Mouse (Mus musculus) spleen, adult 2 months (tissue): ENCODE measurements around the gene Heatr5b.

Experiments
- CTCF ChIP-seq: fragments of 200-500 bp; IDR thresholded peaks from 2 replicates; pipeline ENCODE4 v1.5.1; 2011; ENCODE audit warnings: mild to moderate bottlenecking, inconsistent platforms; ENCODE audit not compliant: insufficient read depth, insufficient read length, insufficient replicate concordance; ENCODE audit errors: extremely low read depth
- POLR2A ChIP-seq: fragments of 200-500 bp; IDR thresholded peaks from 2 replicates; pipeline ENCODE4 v1.6.1; 2011; ENCODE audit warnings: low read depth, low read length, inconsistent platforms

DNA sequence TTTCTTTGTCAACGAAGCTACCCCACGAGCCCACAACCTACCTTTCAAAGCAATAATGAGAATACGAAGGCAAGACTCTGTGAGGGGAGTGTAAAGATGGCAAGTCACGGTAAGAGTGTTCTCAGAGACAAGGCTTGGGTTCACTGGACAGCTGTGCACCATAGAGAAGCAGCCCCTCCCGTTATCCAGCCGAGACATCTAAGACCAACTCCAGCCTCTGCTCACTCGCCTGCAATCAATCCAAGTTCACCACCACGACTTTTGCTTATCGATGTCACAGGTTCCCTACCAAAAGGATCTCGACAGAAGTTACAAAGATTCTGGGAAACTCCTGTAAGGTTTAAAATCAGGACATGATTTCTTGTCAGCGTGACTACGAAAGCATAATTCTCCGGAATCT, 116.1 kb downstream of the Heatr5b start:
- TF ChIP-seq CTCF, result no peak
- TF ChIP-seq POLR2A, result no peak
